Mouse (Mus musculus): ENCODE data around the gene Gcm1. TPM values are rescaled to one million over a fixed set of nuclear protein-coding genes. Genes with fewer than 3 reads are reported as not detected.
"Not testable (repeated sequence)": the region's sequence is repeated elsewhere in the genome, so short reads cannot be mapped to it uniquely, and the experiment has no call there.

The Gcm1 gene
- polyA plus RNA-seq, 1 experiment from 2014 or later, result not detected

DNA sequence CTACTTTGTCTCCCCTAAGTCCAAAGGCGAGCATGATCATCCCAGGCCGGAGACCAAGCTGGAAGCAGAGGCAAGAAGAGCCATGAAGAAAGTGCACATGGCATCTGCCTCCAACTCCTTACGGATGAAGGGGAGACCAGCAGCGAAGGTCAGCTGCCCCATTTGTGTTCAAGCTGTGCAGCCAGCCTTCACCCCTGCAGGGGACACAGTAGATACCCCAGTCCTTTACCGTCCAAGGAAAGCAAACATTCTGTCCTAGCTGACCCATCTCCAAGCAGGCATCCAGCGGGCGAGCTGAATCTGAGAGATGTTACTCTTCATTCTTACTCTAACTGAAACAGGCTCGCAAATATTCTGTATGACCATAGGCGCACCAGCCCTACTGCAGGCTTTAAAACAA is 10.7 kb downstream of the Gcm1 start:
- no peak overlapping the region for H3K9ac ChIP-seq (replicated peaks; ENCODE audit: low read depth, low read length)
- no peaks in the 10 kb centered on the region for H3K9me3 ChIP-seq (ENCODE audit: control insufficient read depth, low read length)
- H3K4me2 ChIP-seq (ENCODE audit: low read depth, low read length), result no peak overlapping the region
- no peaks in the 10 kb centered on the region for H3K27me3 ChIP-seq (ENCODE audit: control insufficient read depth, insufficient read depth, low read length)
- no peak overlapping the region for H3K27ac ChIP-seq (ENCODE audit: low read depth, low read length)
- no peaks in the 10 kb centered on the region for H3K4me1 ChIP-seq (ENCODE audit: control insufficient read depth, insufficient read depth, low read length)
- ATAC-seq (ENCODE audit: low read depth), result no peak
- H3K4me3 ChIP-seq (ENCODE audit: low read depth, low read length), result no peak overlapping the region
- H3K36me3 ChIP-seq (ENCODE audit: control insufficient read depth, insufficient read depth, low read length), result no peaks in the 10 kb centered on the region
- 79% methylated on average over 9 of the region's 9 CpGs for WGBS

DNA sequence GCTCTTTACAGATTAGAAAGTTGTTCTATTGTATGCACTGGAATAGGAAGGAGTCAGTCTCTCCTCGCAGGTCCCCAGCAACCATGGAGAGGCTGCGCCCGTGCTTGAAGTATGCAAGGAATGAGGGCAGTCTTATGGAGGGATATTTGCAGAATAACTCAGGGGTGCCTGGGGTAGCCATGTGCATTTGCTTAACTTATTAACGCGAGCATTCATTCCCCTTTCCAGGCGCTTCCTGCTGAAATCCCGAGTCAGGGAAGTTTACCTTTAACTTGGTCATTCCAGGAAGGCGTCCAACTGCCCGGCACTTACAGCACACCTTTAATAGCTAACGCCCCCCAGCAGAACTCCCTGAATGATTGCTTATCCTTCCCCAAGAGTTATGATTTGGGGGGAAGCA is 12.4 kb downstream of the Gcm1 start:
- Histone ChIP-seq H3K9ac (replicated peaks; ENCODE audit: low read depth, low read length) (no peak overlapping the region), H3K4me1 (ENCODE audit: control insufficient read depth, insufficient read depth, low read length) (no peaks in the 10 kb centered on the region), H3K9me3 (ENCODE audit: control insufficient read depth, low read length) (no peaks in the 10 kb centered on the region), H3K4me2 (ENCODE audit: low read depth, low read length) (no peak overlapping the region), H3K27ac (ENCODE audit: low read depth, low read length) (no peak overlapping the region), H3K4me3 (ENCODE audit: low read depth, low read length) (no peak overlapping the region), H3K27me3 (ENCODE audit: control insufficient read depth, insufficient read depth, low read length) (no peaks in the 10 kb centered on the region), H3K36me3 (ENCODE audit: control insufficient read depth, insufficient read depth, low read length) (no peaks in the 10 kb centered on the region)
- ATAC-seq (ENCODE audit: low read depth), result no peak
- 83% methylated on average over 10 of the region's 10 CpGs for WGBS

DNA sequence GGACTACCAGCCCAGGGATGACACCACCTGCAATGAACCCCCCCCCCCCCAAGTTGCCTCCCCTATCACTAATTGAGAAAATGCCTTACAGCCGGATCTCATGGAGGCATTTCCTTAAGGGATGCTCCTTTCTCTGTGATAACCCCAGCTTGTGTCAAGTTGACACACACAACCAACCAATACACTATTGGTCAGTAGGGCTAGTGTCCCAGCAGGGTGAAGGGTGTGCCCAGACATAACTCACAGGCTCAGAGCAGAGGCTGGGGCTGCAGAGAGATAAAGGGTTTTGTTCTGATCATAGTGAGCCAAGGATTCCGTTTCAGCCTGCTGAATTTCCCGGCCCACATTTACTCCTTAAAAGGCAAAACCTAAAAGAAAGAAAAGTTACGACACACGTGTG is 18.8 kb downstream of the Gcm1 start:
- H3K4me1 ChIP-seq (ENCODE audit: control insufficient read depth, insufficient read depth, low read length), result no peaks in the 10 kb centered on the region
- H3K27me3 ChIP-seq (ENCODE audit: control insufficient read depth, insufficient read depth, low read length), result no peaks in the 10 kb centered on the region
- no peak overlapping the region for H3K4me3 ChIP-seq (ENCODE audit: low read depth, low read length)
- no peak for ATAC-seq (ENCODE audit: low read depth)
- H3K9me3 ChIP-seq (ENCODE audit: control insufficient read depth, low read length), result no peaks in the 10 kb centered on the region
- H3K4me2 ChIP-seq (ENCODE audit: low read depth, low read length), result no peak overlapping the region
- H3K36me3 ChIP-seq (ENCODE audit: control insufficient read depth, insufficient read depth, low read length), result no peaks in the 10 kb centered on the region
- WGBS, result 81% methylated on average over 5 of the region's 5 CpGs
- no peak overlapping the region for H3K27ac ChIP-seq (ENCODE audit: low read depth, low read length)
- no peak overlapping the region for H3K9ac ChIP-seq (replicated peaks; ENCODE audit: low read depth, low read length)

DNA sequence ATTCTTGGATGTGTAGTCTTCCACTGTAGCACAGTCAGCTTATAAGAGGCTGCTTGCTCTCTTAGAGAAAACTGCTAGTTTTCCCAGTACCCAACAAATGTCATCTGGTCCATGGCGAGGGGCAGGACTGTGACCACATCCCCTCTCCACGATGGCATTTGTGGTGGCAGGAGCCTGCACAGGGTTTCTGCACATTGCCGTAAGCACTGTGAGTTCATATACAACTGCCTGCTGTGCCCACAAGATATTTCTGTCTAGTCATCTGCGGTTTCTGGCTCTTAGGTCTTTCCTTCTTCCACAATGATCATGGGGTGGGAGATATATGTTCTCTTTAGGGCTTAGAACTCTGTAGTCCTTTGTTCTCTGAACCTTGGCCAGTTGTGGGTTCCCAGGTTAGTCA is 19.9 kb downstream of the Gcm1 start:
- no peaks in the 10 kb centered on the region for H3K4me1 ChIP-seq (ENCODE audit: control insufficient read depth, insufficient read depth, low read length)
- H3K4me3 ChIP-seq (ENCODE audit: low read depth, low read length), result no peak overlapping the region

DNA sequence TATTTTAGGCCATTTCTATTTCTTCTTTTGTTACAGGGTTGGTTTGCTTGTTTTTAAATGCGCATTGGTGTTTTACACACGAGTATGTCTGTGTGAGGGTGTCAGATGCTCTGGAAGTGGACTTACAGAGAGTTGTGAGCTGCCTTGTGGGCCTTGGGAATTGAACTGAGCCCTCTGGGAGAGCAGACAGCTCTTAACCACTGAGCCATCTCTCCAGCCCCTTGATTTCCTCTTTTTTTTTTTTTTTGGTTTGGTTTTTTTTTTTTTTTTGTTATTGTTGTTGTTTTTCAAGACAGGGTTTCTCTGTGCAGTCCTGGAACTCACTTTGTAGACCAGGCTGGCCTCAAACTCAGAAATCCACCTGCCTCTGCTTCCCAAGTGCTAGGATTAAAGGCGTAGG is 21.6 kb downstream of the Gcm1 start:
- not testable (repeated sequence) for ATAC-seq (ENCODE audit: low read depth); H3K4me3 ChIP-seq (ENCODE audit: low read depth, low read length); H3K9ac ChIP-seq (replicated peaks; ENCODE audit: low read depth, low read length); H3K27ac ChIP-seq (ENCODE audit: low read depth, low read length); H3K9me3 ChIP-seq (ENCODE audit: control insufficient read depth, low read length); H3K4me1 ChIP-seq (ENCODE audit: control insufficient read depth, insufficient read depth, low read length); H3K36me3 ChIP-seq (ENCODE audit: control insufficient read depth, insufficient read depth, low read length); H3K27me3 ChIP-seq (ENCODE audit: control insufficient read depth, insufficient read depth, low read length); H3K4me2 ChIP-seq (ENCODE audit: low read depth, low read length)
- whole genome bisulfite sequencing, result 91% methylated on average over 3 of the region's 3 CpGs

More for the DNA sequence above, 19.9 kb downstream of the Gcm1 start:
- Histone ChIP-seq H3K36me3 (ENCODE audit: control insufficient read depth, insufficient read depth, low read length) (no peaks in the 10 kb centered on the region), H3K9me3 (ENCODE audit: control insufficient read depth, low read length) (no peaks in the 10 kb centered on the region), H3K27ac (ENCODE audit: low read depth, low read length) (no peak overlapping the region), H3K9ac (replicated peaks; ENCODE audit: low read depth, low read length) (no peak overlapping the region), H3K4me2 (ENCODE audit: low read depth, low read length) (no peak overlapping the region), H3K27me3 (ENCODE audit: control insufficient read depth, insufficient read depth, low read length) (no peaks in the 10 kb centered on the region)
- ATAC-seq (ENCODE audit: low read depth), result no peak
- 89% methylated on average over 4 of the region's 4 CpGs for WGBS

DNA sequence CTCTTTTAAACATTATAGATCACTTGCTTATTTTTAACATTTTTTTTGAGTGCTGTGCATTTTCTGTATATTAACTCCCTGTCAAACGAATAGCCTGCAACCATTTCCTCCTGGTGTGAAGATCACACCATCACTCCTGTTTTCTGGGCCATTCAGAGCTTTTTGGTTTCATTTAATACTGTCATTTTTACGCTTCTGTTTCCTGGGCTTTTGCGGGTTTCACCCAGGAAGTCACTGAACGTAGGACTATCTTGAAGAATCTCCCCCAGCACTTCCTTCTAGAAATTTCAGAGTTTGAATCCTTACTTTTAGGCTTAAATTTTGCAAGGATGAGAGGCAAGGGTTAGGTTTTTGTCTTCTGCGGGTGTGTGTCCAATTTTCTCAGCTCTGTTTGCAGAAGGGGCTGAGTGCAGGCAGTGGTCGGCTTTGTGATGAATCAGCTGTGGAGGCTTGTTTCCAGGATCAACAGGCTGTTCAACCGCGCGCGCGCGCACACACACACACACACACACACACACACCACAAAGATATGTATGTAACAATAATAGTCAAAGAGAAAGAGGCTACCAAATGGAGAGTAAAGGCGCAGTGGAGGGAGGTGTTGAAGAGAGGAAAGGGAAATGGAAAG is 22.1 kb downstream of the Gcm1 start:
- Histone ChIP-seq H3K4me1 (ENCODE audit: control insufficient read depth, insufficient read depth, low read length) (no peaks in the 10 kb centered on the region), H3K36me3 (ENCODE audit: control insufficient read depth, insufficient read depth, low read length) (no peaks in the 10 kb centered on the region), H3K9ac (replicated peaks; ENCODE audit: low read depth, low read length) (no peak overlapping the region), H3K27me3 (ENCODE audit: control insufficient read depth, insufficient read depth, low read length) (no peaks in the 10 kb centered on the region), H3K4me3 (ENCODE audit: low read depth, low read length) (no peak overlapping the region), H3K4me2 (ENCODE audit: low read depth, low read length) (no peak overlapping the region), H3K27ac (ENCODE audit: low read depth, low read length) (no peak overlapping the region), H3K9me3 (ENCODE audit: control insufficient read depth, low read length) (no peaks in the 10 kb centered on the region)
- ATAC-seq (ENCODE audit: low read depth), result no peak
- 93% methylated on average over 13 of the region's 13 CpGs for WGBS

DNA sequence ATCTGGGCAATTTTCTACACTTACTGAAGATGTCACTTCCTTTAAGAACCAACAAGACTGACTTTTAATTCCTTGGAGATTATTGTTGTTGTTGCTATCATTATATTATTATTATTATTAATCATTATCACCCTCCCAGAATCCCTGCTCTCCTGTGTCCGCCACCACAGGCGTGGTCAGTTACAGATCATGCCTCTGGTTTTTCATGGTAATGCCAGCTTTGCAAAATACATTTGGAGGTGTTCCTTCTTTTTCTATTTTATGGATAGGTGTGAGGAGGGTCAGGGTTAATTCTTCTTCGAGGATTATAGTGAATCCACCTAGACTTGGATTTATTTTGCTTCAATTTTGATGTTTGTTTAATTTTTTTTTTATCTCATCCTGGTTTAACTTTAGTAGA is 23.5 kb downstream of the Gcm1 start:
- Histone ChIP-seq H3K36me3 (ENCODE audit: control insufficient read depth, insufficient read depth, low read length) (no peaks in the 10 kb centered on the region), H3K4me1 (ENCODE audit: control insufficient read depth, insufficient read depth, low read length) (no peaks in the 10 kb centered on the region), H3K27ac (ENCODE audit: low read depth, low read length) (no peak overlapping the region), H3K9ac (replicated peaks; ENCODE audit: low read depth, low read length) (no peak overlapping the region), H3K4me3 (ENCODE audit: low read depth, low read length) (no peak overlapping the region), H3K4me2 (ENCODE audit: low read depth, low read length) (no peak overlapping the region), H3K27me3 (ENCODE audit: control insufficient read depth, insufficient read depth, low read length) (no peaks in the 10 kb centered on the region), H3K9me3 (ENCODE audit: control insufficient read depth, low read length) (no peaks in the 10 kb centered on the region)
- 95% methylated on average over 3 of the region's 3 CpGs for whole genome bisulfite sequencing
- no peak for ATAC-seq (ENCODE audit: low read depth)

DNA sequence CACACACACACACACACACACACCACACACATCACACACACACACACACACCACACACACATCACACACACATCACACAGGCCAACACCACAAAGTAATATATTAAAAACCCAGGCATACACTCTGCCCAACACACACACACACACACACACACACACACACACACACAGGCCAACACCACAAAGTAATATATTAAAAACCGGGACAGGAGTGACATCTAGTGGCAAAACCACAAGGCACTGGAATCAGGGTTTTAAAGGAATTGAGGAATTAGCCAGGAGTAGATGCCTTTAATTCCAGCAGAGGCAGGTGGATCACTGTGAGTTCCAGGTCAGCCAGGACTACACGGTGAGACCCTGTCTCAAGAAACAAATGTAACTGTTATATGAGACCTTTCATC is 26.5 kb downstream of the Gcm1 start:
- Histone ChIP-seq H3K9ac (replicated peaks; ENCODE audit: low read depth, low read length) (no peak overlapping the region), H3K36me3 (ENCODE audit: control insufficient read depth, insufficient read depth, low read length) (peaks cover under 1% of the 10 kb centered on the region), H3K27me3 (ENCODE audit: control insufficient read depth, insufficient read depth, low read length) (no peaks in the 10 kb centered on the region), H3K9me3 (ENCODE audit: control insufficient read depth, low read length) (no peaks in the 10 kb centered on the region), H3K27ac (ENCODE audit: low read depth, low read length) (no peak overlapping the region), H3K4me2 (ENCODE audit: low read depth, low read length) (no peak overlapping the region), H3K4me3 (ENCODE audit: low read depth, low read length) (no peak overlapping the region), H3K4me1 (ENCODE audit: control insufficient read depth, insufficient read depth, low read length) (no peaks in the 10 kb centered on the region)
- 44% methylated on average over 2 of the region's 2 CpGs for WGBS
- ATAC-seq (ENCODE audit: low read depth), result no peak

DNA sequence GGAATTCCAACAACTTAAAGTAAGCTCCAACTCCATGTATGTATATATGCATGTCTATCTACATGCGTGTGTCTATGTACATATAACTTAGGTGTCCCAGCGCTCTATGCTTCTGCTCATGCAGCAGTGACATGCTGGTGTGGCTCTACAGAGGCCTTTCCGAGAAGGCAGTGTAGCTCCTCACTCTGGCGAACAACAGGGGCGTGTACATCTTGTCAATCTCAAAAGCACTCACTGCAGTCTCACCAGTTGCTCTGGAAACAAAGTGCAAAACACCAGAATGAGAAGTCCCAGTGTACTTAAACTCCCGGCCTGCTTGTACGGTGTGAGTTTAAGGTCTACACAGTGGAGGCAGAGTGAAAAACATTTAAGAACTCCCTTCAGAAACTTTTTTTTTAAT is 30.1 kb downstream of the Gcm1 start:
- Histone ChIP-seq H3K4me3 (ENCODE audit: low read depth, low read length) (no peak overlapping the region), H3K4me2 (ENCODE audit: low read depth, low read length) (no peak overlapping the region), H3K27me3 (ENCODE audit: control insufficient read depth, insufficient read depth, low read length) (no peaks in the 10 kb centered on the region), H3K27ac (ENCODE audit: low read depth, low read length) (no peak overlapping the region), H3K36me3 (ENCODE audit: control insufficient read depth, insufficient read depth, low read length) (peaks cover 34% of the 10 kb centered on the region), H3K4me1 (ENCODE audit: control insufficient read depth, insufficient read depth, low read length) (no peaks in the 10 kb centered on the region), H3K9ac (replicated peaks; ENCODE audit: low read depth, low read length) (no peak overlapping the region), H3K9me3 (ENCODE audit: control insufficient read depth, low read length) (no peaks in the 10 kb centered on the region)
- no peak for ATAC-seq (ENCODE audit: low read depth)
- WGBS, result 84% methylated on average over 7 of the region's 7 CpGs

All from neural tube, embryonic 14.5 days (tissue).